Mouse (Mus musculus) adrenal gland, adult (tissue): ENCODE data around the gene Ptpn1.

ENCODE experiments used
- DNase-seq, 2 experiments: peaks; one replicate each; pipeline ENCODE4 v3.0.0; 2022 to 2023; ENCODE audit warnings: low spot score in 1 of 2; ENCODE audit not compliant: inconsistent age in 2 of 2

Gene Ptpn1

DNA sequence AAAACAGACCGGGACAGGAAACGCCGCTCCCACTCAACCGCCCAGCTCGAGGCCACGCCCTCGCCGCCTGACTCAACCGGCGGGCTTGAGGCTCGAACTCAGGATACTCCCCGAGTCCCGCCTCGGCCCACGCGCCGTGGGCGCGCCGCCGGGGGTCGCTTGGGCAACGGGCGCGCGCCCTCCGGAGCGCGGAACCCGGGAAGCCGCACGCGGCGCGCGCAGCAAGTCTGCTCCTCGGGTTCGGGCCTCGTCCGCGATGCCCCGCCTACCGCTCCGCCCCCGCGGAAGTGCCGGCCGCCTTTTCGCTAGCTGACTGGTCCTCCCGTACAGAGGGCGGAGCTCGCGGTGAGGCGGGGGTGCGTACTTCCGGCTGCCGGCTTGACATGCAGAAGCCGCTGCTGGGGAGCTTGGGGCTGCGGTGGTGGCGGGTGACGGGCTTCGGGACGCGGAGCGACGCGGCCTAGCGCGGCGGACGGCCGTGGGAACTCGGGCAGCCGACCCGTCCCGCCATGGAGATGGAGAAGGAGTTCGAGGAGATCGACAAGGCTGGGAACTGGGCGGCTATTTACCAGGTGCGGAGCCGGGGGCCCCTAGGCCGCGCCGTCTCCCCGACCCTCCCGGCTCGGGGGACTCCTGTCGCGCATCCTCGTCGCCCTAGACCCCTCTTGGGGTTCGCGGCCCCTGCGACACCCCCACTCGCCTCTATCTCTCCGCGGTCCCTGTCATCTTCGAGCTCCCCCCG is at the start of gene Ptpn1:
TSS of gene Ptpn1 (plus strand) at position 73 of the 742 bp plus-strand sequence.
- DNase-seq = peak; percentile 98 to 99

DNA sequence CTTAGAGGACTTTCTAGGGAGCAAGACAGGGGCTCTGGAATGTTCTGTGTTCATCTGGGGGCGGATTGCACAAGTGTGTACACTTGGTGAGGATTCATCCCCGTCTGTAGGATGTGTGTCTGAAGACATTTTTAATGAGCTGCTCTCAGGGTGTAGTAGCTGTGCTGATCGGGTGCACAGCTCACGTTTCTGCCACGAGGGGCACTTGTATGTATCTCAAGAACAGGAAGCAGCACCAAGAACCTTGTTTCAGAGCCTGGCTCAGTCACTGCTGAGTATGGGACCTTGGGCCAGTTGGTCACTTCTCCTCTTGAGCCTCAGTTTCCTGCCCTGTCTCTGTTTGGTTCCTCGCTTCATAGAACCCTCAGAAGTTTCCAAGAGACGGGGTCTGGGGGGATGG is 45.4 kb upstream of the Ptpn1 start:
- DNase-seq = peak in 1 of 2 experiments; percentile 29

DNA sequence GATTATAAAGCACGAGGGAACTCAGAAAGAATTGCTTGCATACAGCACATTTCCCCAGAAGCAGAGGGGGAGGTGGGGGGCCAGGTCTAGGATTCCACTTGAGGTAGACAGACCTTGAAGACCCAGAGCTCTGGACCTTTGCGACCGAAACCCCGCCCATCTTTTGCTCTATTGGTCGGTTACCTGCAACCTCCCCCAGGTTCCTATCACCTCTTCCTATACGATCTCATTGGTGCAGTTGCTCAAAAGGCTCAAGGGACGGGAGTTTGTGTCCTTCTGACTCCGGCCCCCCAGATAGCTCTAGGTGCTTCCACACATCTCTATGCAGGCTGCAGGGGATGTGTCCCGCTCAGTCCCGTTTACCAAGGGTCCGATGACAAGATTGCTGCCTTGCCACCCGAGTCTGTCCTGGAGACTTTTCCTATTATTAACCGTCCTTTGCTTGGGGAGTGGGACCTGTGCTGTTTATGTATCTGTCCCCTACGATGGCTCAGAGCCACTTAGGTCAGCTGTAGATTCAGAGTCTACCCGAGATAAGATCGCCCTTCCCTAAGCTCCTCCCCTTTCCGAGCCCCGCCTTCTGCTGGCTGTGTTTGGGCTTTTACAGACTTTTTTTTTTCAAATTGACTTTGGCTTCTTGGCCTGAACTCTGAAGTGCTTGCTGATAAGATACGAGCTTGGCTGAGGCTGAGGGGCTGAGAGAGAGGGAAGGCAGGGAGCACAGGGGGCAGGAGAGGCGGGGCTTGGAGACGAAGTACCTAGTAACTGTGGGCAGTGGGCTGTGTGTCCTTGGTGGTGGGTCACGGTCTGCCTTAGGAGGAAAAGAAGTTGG is 44.1 kb upstream of the Ptpn1 start:
- DNase-seq = peak; percentile 82 to 92

DNA sequence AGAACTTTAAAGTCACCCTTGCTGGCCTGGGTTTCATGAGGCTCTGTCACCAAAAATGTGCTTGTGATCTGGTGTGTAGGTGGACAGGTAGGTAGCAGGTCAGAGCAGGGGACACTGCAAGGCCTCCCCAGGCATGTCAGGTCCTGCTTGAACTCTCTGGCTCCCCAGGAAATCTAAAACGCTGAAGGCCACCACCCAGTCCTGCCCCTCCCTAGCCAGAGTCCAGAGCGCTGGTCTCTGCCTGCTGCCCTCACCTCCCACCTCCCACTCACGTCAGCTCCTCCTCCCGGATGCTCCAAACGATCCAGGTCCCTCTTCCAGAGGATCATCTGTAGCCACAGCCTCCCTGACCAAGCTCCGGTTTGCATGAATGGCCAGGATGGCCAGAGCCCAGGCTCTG is 43.0 kb upstream of the Ptpn1 start:
- DNase-seq = no peak

DNA sequence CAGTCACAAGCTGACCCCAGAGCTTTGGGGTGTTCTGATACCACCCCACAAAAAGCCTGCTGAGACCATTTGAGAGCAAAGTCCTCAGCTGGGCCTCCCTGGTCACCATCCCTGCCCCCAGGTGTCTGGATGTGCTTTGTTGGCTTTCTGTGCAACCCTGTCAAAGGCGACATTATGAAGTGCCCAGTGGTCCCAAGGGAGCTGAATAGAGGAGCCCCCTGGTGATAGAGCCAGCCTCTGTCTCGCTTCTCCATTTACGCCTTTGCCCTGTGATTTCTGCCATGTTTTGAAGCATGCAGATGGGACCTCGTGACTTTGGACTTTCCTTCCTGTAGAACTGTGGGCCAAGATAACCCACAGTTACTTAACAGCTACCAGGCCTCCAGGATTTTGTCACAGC is 42.0 kb upstream of the Ptpn1 start:
- no peak for DNase-seq

DNA sequence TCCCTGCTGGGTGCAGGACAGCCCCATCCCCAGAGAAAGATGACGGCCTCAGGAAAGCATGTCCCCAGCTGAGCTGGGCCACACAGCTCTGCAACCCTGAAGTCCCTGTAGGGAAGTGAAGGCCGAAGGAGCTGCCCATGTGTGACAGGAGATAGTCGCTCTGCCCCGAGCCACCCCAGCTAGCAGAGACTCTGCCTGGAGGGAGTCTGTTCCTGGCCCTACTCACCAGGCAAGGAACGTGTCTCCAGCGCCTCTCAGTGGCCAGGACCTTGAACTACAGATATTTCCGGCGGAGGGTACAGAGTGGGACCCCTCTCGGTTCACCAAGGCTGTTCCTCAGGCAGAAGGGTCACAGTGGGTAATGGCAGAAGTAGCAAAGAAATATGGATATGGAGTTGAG is 39.9 kb upstream of the Ptpn1 start:
- peak; percentile 84 to 93 for DNase-seq

DNA sequence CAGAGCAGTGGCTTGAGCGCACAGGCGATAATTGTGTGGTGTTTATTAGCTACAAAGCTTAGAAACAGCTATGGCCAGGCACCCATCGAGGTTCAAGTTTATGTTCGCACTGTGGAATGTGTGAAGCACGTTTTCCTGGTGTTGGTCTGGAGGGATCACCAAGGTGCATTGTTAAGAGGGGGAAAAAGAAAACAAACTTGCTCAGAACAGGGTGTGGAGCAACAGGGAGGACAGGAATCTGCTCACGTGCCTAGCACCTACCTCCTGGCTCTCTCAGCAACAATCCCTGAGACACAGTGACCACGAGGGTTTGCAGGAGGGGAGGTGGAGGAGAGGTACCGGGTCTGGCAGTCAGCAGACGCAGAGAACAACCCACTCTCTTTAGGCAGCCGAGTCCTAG is 38.2 kb upstream of the Ptpn1 start:
- DNase-seq = no peak

DNA sequence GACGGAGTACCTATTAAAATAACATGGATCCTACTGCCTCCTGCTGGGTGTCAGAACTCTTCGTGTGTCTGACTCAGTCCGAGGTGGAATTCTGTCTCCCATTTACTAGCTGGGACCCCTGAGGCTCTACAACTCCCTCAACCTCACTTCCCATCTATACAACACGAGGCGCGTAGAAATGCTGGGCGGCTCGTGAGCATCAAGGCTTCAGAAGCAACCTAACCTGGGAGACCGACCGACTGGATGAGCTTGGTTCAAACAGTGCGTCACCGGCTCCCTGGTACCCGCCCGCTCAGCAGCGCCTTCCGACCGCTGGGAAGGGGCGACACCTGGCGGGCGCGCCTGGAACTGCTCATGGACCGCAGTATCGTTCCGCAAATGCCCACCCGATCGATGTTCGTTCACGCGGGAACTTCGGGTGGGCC is 36.9 kb upstream of the Ptpn1 start:
- DNase-seq = peak; percentile 87 to 96

DNA sequence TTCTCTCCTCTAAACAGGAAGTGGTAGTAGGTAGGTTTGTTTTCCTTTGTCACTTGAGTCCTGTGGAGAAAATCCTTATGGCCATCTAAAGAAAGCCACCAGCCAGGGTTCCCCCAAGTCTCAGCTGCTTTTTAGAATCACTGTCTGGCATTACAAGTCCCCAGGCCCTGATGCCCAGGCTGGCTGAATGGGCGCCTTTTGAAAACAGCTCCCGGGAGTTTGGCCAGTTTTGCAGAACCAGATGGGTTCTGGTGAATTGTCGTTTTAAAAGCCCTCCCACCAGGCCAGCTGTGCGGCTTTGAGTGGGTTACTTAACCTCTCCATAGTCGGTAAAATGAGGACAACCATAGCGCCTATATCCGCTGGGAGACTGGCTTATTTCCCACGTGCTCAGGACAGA is 34.0 kb upstream of the Ptpn1 start:
- no peak for DNase-seq

DNA sequence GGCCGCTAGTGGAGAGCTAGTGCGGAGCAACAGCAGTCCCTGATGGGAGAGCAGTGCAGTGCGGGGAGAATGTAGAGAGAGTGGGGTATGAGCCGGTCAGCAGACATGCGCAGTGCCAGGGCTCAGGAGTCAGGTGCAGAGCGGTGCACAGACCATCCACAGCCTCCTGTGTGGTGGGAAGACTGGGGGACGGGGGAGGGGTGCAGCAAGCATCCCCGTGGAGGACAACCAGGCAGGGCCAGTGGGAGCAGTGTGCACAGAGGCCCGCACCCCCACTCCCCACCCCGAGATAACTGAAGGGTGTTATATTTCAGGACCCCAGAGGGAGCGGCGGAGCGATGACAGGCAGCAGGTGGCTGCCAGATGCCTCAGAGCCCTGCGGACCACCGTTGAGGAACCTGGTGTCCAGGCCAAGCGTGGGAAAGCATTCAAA is 31.9 kb upstream of the Ptpn1 start:
- no peak for DNase-seq

DNA sequence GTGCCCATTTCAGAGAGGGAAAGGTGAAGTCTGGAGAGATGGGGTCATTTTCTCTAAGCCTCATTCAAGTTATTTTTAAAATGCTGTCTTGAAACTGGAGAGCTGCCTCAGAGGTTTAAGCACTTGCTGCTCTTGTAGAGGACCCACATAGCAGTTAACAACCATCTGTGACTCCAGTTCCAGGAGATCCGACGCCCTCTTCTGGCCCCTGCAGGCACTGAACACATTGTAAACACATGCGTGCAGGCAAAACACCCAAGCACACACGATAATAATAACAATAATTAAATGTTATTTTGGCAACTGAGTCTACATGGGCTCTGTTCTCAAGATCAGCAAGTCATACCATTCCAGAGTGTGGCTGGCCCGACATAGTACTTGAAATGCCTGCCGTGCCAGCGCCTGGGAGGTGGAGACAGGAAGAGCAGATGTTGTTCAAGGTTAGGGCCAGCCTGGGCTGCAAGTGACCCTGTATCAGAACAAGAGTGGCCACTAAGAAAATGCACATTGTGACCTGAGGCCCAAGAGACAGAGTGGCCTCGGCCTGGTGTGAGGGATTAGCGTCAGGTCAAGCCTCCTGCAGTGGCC is 29.6 kb upstream of the Ptpn1 start:
- no peak for DNase-seq

DNA sequence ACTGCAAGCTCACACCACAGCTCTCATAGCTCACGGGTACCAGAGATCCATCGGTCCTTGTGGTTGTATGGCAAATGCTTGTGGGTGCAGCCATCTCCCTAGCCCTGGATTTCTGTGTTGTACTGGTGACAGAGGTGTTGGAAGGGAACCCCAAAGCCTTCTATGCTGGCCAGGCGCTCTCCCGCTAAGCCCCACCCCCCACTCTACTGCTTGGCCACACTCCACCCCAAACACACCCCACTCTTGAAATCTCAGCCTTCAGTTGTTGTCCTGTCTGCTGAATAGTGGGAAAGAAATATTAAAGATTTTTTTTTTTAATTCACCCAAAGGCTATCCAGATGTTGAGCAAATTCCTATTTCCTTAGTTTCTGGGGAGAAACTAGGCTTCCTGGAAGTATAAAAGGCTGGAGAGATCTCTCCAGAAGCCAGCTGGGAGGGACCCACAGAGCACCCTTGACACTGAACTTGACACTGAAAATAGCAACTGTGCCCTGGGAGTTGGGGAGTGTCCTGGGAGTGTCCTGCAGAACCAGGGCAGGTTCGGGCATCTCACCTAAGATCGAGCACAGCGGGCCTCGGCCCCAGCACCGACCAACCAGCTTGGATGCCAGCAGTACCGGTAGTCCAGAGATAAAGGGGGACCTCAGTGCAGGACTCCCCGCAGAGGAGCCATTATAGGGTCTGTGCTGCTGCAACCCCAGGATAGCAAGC is 28.5 kb upstream of the Ptpn1 start:
- DNase-seq = no peak

DNA sequence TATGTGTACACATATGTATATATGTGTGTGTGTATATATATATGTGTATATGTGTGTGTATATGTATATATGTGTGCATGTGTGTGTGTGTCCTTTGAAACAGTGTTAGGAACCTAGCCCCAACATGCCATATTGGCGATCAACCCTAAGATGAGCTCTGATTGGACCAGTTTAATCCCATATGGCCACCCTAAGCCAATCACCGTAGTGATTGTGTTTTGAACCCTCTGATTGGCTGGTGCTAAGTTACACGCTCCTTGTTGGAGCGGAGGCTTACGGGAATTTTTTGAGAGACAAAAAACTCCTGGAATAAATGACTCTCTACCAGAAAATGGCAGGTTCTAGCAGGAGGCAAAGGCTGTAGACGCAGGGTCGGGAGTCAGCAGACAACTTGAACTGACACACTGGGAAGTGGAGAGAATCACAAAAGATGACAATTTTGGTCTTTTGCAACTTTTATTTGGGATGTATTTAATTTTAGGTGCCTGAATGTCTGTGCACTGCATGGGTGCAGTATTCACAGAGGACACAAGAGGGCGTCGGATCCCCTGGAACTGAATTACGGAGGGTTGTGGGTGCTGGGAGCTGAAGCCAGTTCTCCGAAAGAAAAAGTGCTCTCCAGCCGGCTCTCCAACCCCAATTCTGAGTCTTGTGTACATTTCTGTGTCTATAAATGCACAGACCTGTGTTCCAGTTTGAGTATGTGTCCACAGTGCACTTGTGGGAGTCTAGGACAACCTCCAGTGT is 27.1 kb upstream of the Ptpn1 start:
- no peak for DNase-seq

DNA sequence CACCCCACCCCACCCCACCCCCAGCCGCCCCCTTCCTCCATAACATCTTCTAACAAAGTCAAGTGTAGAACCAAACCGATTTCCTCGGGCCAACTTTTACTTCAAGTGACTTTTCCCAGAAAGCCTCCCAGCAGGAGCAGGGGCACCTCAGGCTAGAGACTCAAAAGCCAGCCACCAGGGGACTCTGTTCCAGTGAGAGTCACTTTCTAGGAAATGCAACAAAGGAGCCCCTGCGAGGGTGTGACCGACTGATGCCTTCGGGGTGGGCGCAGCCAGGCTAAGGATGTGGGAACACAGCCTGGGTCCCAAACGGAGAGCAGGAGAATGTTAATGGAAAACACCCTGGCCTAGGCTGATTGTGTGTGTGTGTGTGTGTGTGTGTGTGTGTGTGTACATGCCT is 26.3 kb upstream of the Ptpn1 start:
- DNase-seq = no peak

DNA sequence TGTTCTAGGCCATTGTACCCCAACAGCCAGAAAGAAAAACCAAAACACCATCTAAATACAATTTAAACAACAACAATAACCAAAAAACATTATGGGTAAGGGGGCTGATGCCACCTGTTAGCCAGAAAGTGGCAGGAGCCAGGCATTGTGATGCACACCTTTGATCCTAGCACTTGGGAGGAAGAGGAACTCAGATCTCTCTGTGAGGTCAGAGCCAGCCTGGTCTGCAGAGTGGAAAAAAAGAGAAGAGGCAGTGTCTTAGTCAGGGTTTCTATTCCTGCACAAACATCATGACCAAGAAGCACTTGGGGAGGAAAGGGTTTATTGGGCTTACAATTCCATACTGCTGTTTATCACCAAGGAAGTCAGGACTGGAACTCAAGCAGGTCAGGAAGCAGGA is 25.1 kb upstream of the Ptpn1 start:
- no peak for DNase-seq

DNA sequence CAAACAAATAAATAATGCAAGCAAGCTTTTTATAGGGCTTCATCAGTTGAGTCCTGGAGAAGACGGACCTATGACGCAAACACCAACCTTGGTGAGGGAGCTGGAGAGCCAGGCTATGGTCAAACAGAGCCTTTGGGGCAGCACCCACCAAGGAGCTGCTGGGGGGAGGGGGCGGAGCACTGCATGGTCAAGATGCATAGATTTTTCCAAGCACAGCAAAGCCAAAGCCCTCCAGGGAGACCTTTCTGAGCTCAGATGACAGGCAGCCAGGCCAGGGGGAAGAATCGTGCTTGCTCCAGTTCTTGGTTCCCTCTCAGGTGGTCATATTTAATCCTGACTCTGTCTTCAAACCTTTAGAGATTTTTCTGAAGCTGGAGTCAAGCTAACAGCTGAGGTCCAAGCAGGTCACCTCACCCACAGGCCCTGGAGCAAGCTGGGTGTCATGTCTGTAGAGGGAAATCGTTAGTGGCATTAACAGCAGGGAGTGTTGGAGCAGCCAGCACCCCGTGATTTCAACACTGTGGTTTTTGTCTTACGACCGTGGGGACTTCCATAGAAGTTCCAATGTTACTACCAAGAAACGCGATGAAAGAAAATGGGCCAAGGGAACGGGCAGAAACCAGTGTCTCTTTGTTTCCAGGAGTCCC is 22.2 kb upstream of the Ptpn1 start:
- no peak for DNase-seq

DNA sequence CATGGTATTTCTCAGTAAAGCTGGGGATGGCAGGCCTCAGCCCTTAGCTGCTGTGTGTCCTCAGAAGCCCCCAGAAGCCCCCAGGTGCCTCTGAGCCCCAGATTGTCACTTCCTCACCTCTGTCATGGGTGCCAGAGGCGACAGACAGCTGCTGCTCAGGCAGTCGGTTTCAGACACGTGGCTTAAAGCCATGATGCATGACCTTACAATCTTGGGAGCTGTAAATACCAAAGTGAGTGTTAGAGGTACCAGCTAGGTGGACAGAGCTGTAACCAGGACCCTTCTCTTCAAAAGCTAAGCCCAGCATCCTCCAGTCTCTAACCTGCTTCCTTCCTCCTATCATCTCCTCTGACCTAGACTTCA is 21.7 kb upstream of the Ptpn1 start:
- no peak for DNase-seq

DNA sequence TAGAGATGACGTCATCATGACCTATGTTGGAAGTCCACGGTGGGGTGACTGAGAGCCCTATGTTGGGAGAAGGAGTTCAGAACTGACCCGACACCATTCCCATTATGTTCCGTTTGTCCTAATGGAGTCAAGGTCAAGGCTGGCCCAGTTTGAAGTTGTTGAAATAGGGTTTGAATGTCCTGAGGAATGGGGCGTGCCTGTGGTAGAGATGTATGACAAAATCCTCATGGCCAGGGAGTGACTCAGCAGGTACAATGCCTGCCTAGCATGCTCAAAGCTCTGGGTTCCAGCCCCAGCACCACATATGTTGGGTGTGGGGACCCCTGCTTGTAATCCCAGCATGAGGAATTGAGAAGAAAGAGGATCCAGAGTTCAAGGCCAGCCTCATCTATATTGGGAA is 20.3 kb upstream of the Ptpn1 start:
- peak in 1 of 2 experiments; percentile 50 for DNase-seq

DNA sequence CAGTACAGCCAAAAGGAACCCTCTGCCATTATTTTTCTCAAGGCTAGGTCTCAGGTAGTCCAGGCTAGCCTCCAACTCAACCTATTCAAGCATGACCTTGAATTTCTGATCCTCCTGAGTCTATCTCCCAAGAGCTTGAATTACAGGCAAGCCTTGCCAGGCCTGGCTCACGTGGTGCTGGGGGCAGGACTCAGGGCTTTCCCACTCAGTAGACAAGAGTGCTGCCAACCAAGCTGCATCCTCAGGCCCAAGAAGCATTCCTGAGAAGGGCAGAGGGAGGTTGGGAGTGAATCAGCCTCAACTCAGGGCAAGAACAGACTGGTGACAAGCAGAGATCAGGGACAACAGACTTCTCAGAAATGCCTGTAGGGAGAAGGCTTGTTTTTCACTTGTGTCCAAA is 12.8 kb upstream of the Ptpn1 start:
- DNase-seq = no peak

DNA sequence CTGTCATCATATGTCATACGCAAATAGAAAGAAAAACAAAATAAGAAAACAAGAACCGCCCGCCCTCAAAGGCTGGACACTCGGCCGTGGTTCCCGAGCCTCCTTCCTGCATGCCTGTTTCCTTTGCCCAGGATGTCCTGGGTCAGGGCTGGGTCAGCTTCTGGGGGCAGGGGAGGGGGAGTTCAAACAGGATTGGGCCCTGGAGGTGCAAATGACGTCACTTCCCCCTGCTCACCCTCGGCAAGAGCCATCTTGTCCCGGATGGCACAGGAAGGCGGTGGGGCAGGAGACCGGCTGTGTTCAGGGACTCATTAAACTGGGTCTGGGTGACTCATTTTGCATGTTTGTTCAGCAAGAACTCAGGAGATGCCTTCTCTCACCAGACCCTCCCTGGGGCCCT is 11.8 kb upstream of the Ptpn1 start:
- DNase-seq = peak; percentile 60 to 76
